Mouse (Mus musculus): ENCODE data around the gene Ecm1.

DNA sequence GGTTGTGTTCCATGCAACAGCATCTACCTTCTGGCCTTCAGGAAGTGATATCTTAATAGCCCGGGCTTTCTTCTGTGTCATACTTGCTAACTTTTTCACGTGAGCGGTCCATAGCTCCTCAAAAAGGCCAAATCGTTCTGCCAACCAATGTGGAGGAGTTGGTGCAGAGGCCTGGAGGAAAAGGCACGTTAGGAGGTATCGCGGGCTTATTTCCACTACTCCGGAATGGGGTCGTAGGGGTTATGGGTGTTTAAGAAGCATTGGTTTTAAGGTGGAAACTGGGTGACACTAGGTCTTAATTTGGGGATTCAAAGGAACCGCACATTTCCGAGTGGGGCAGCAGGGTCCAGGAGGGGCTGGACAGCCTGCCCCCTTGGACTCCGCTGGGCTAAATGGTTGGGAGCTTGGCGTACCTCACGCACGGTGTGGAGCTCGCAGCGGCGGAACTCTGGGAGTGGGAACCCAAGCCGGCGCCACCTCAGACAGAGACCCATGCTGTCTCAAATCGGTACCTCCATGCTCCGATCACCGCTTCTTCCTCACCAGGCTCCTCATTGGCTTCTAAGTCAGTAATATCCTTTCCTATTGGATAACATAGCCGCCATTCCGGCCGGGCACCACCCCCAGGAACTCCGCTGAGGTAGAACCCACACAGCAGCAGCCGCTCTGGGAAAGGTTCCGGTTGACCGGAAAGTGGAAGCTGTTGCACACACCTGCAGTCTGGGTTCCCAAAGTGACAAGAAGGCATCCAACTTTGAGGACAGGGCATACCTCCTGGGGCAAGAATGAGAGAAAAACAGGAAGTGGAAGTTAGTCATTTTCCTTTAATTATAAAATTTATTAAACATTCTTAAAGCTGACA lies 15.2 kb upstream of the Ecm1 start:
- TF ChIP-seq CTCF (IDR thresholded peaks at IDR 0.05; ENCODE audit: extremely low read depth, insufficient read depth, low read length) (no peak), POLR2A (IDR thresholded peaks at IDR 0.05; ENCODE audit: extremely low read depth, insufficient read depth, low read length) (peak; percentile 84; the same call in 1 of the 2 replicates)
